25 mouse cellular contexts compared by ENCODE assay signal in genomic region chr11:107457282-107457681, GRCm38 (mm10).
"Had no signal": no experiment of that assay in that cellular context is flagged by ENCODE, and none has a peak within 500 bp of the region (broad histone marks: within the 10 kb centered on the region; RNA-seq: fewer than 3 reads in every experiment).

No protein-coding gene starts in this region.

- H3K4me3 ChIP-seq: heart, embryonic 10.5 days; heart, embryonic 12.5 days; hindbrain, embryonic 10.5 days; hindbrain, embryonic 12.5 days; kidney, embryonic 15.5 days; limb, embryonic 10.5 days; limb, embryonic 12.5 days; liver, embryonic 12.5 days had no signal

- H3K36me3 ChIP-seq: heart, embryonic 12.5 days had no signal

- H3K9ac ChIP-seq: heart, embryonic 12.5 days; hindbrain, embryonic 12.5 days; hindbrain, embryonic 14.5 days; kidney, embryonic 15.5 days; limb, embryonic 12.5 days; liver, embryonic 12.5 days; liver, embryonic 14.5 days had no signal

- ATAC-seq: hindbrain, embryonic 16.5 days; liver, embryonic 12.5 days had no signal

- H3K27ac ChIP-seq: heart, embryonic 10.5 days; hindbrain, embryonic 10.5 days; hindbrain, embryonic 12.5 days; hindbrain, embryonic 14.5 days; kidney, embryonic 15.5 days; kidney, postnatal 0 days; limb, embryonic 10.5 days; limb, embryonic 12.5 days; liver, embryonic 12.5 days; liver, embryonic 14.5 days had no signal

- DNase-seq: gastrocnemius, postnatal 14 days; gastrocnemius, postnatal 36 days; heart, adult 18-20 months; heart, postnatal 10 days; heart, postnatal 4 days; kidney, adult 11 months; kidney, adult 2 months; kidney, adult 9 months; kidney, postnatal 14 days; kidney, postnatal 36 days; layer of hippocampus, adult 9-11 months; layer of hippocampus, postnatal 36 days; liver had no signal

- H3K4me2 ChIP-seq: heart, embryonic 12.5 days; hindbrain, embryonic 12.5 days; hindbrain, embryonic 14.5 days; kidney, embryonic 15.5 days; limb, embryonic 12.5 days; liver, embryonic 12.5 days had no signal

- H3K4me1 ChIP-seq: hindbrain, embryonic 12.5 days; limb, embryonic 10.5 days had no signal

- H3K27me3 ChIP-seq: heart, embryonic 12.5 days; hindbrain, embryonic 12.5 days; kidney, embryonic 15.5 days; limb, embryonic 12.5 days; liver, embryonic 12.5 days had no signal

- H3K9me3 ChIP-seq: heart, embryonic 10.5 days; hindbrain, embryonic 12.5 days; kidney, embryonic 15.5 days; limb, embryonic 10.5 days; liver, embryonic 12.5 days had no signal
